Mouse (Mus musculus): ENCODE results near the gene Zcchc8.
"Not testable (repeated sequence)": the region's sequence is repeated elsewhere in the genome, so short reads cannot be mapped to it uniquely, and the experiment has no call there.

- not testable (repeated sequence) for TF ChIP-seq CTCF (conservative IDR thresholded peaks at IDR 0.05; ENCODE audit: insufficient read depth, insufficient read length, low read depth, low read length); POLR2A (IDR thresholded peaks at IDR 0.05; ENCODE audit: low read depth, low read length)
These were observed 2.9 kb upstream of the Zcchc8 start for GRCm38 (mm10) chr5:123723816-123724215.
